Mouse (Mus musculus) MEL (cell line): ENCODE data around the gene Srgap3. TPM values are rescaled to one million over a fixed set of nuclear protein-coding genes. Genes with fewer than 3 reads are reported as not detected.
A peak's percentile ranks its signal among the peaks of the same experiment; 100 is the strongest.

Experiments used
- DNase-seq: peaks from one replicate; pipeline ENCODE4 v3.0.0; 2011; ENCODE audit warnings: low read depth, low spot score
- H3K27ac ChIP-seq: 2 replicates; pipeline ENCODE4 v1.5.1; 2012; ENCODE audit warnings: low read depth, mild to moderate bottlenecking, control low read depth, low read length, moderate library complexity; ENCODE audit not compliant: control insufficient read depth
- H3K27me3 ChIP-seq, 2 experiments: fragments of 150-350 bp in 1 of 2; sonication (generic) in 1 of 2; 2 replicates each; pipeline ENCODE4 v1.6.1; 2012; ENCODE audit warnings: low read length in 2 of 2, mild to moderate bottlenecking in 2 of 2, improper control_type of control experiment in 1 of 2, moderate library complexity in 1 of 2; ENCODE audit not compliant: insufficient read depth in 2 of 2, control insufficient read depth in 1 of 2
- H3K36me3 ChIP-seq, 2 experiments: 2 replicates each; pipeline ENCODE4 v1.6.1; 2012 to 2014; ENCODE audit warnings: low read length in 2 of 2, improper control_type of control experiment in 1 of 2, inconsistent platforms in 1 of 2, mild to moderate bottlenecking in 1 of 2; ENCODE audit not compliant: insufficient read depth in 2 of 2, control insufficient read depth in 1 of 2
- H3K4me1 ChIP-seq, 2 experiments: fragments of 150-350 bp in 1 of 2; sonication (generic) in 1 of 2; 2 replicates each; pipeline ENCODE4 v1.6.1; 2012; ENCODE audit warnings: low read length in 2 of 2, improper control_type of control experiment in 1 of 2, mild to moderate bottlenecking in 1 of 2; ENCODE audit not compliant: insufficient read depth in 2 of 2, control insufficient read depth in 1 of 2
- H3K4me3 ChIP-seq, 2 experiments: fragments of 150-350 bp in 1 of 2; sonication (generic) in 1 of 2; 2 replicates each; pipeline ENCODE4 v1.5.1; 2012; ENCODE audit warnings: low read depth in 2 of 2, low read length in 2 of 2, mild to moderate bottlenecking in 2 of 2, moderate library complexity in 2 of 2, control low read depth in 1 of 2, improper control_type of control experiment in 1 of 2; ENCODE audit not compliant: control insufficient read depth in 1 of 2, insufficient read depth in 1 of 2
- H3K79me2 ChIP-seq: 2 replicates; pipeline ENCODE4 v1.6.1; 2012; ENCODE audit warnings: mild to moderate bottlenecking, low read length, moderate library complexity; ENCODE audit not compliant: control insufficient read depth, poor library complexity, insufficient read depth
- H3K9ac ChIP-seq: 2 replicates; pipeline ENCODE4 v1.6.1; 2012; ENCODE audit warnings: low read depth, mild to moderate bottlenecking, control low read depth, low read length, moderate library complexity; ENCODE audit not compliant: control insufficient read depth, poor library complexity, severe bottlenecking
- H3K9me3 ChIP-seq: fragments of 150-350 bp; sonication (generic); replicated peaks from 2 replicates; pipeline ENCODE4 v1.6.1; 2012; ENCODE audit warnings: mild to moderate bottlenecking, low read length, improper control_type of control experiment, moderate library complexity; ENCODE audit not compliant: insufficient read depth
- CTCF ChIP-seq, 3 experiments: IDR thresholded peaks in 2 of 3; conservative IDR thresholded peaks in 1 of 3; 2 replicates each; pipeline ENCODE4 v1.5.1; 2011 to 2012; ENCODE audit warnings: low read length in 3 of 3, low read depth in 2 of 3, mild to moderate bottlenecking in 2 of 3, improper control_type of control experiment in 1 of 3, inconsistent platforms in 1 of 3, mixed read lengths in 1 of 3, moderate library complexity in 1 of 3; ENCODE audit not compliant: control insufficient read depth in 1 of 3, insufficient read depth in 1 of 3, poor library complexity in 1 of 3, severe bottlenecking in 1 of 3
- EP300 ChIP-seq, 2 experiments: IDR thresholded peaks; 2 replicates each; pipeline ENCODE4 v1.6.1; 2011; ENCODE audit warnings: improper control_type of control experiment in 2 of 2, low read length in 2 of 2, low read depth in 1 of 2, mild to moderate bottlenecking in 1 of 2
- GATA1 ChIP-seq: IDR thresholded peaks from 2 replicates; pipeline ENCODE4 v1.6.1; 2011; ENCODE audit warnings: low read depth, low read length, improper control_type of control experiment
- JUND ChIP-seq: IDR thresholded peaks from 2 replicates; pipeline ENCODE4 v1.6.1; 2011; ENCODE audit warnings: low read depth, mild to moderate bottlenecking, improper control_type of control experiment, low read length
- KAT2A ChIP-seq: conservative IDR thresholded peaks from 2 replicates; pipeline ENCODE4 v1.6.1; 2012; ENCODE audit warnings: low read depth, low read length, improper control_type of control experiment, inconsistent platforms
- MAFK ChIP-seq: IDR thresholded peaks from 2 replicates; pipeline ENCODE4 v1.6.1; 2011; ENCODE audit warnings: low read depth, mild to moderate bottlenecking, low read length, improper control_type of control experiment, borderline replicate concordance
- MAX ChIP-seq: IDR thresholded peaks from 2 replicates; pipeline ENCODE4 v1.6.1; 2011; ENCODE audit warnings: low read length, improper control_type of control experiment
- MAZ ChIP-seq: IDR thresholded peaks from 2 replicates; pipeline ENCODE4 v1.6.1; 2012; ENCODE audit warnings: low read depth, mild to moderate bottlenecking, inconsistent platforms, low read length, improper control_type of control experiment
- MXI1 ChIP-seq: IDR thresholded peaks from 2 replicates; pipeline ENCODE4 v1.6.1; 2011; ENCODE audit warnings: mild to moderate bottlenecking, low read depth, low read length, improper control_type of control experiment
- MYB ChIP-seq: IDR thresholded peaks from 2 replicates; pipeline ENCODE4 v1.6.1; 2011; ENCODE audit warnings: mild to moderate bottlenecking, low read depth, low read length, improper control_type of control experiment
- NELFE ChIP-seq: IDR thresholded peaks from 2 replicates; pipeline ENCODE4 v1.6.1; 2011; ENCODE audit warnings: low read depth, low read length, improper control_type of control experiment
- POLR2A ChIP-seq, 2 experiments: IDR thresholded peaks; 2 replicates each; pipeline ENCODE4 v1.6.1; 2011 to 2012; ENCODE audit warnings: low read length in 2 of 2, mild to moderate bottlenecking in 2 of 2, control low read depth in 1 of 2, improper control_type of control experiment in 1 of 2, low read depth in 1 of 2, moderate library complexity in 1 of 2; ENCODE audit not compliant: control insufficient read depth in 1 of 2, insufficient read depth in 1 of 2, poor library complexity in 1 of 2
- POLR2AphosphoS5 ChIP-seq: IDR thresholded peaks from 2 replicates; pipeline ENCODE4 v1.6.1; 2012; ENCODE audit warnings: low read depth, borderline replicate concordance, mild to moderate bottlenecking, inconsistent platforms, low read length, moderate library complexity, mixed read lengths
- RAD21 ChIP-seq: IDR thresholded peaks from 2 replicates; pipeline ENCODE4 v1.6.1; 2011; ENCODE audit warnings: mild to moderate bottlenecking, low read depth, low read length, improper control_type of control experiment
- SIN3A ChIP-seq: IDR thresholded peaks from 2 replicates; pipeline ENCODE4 v1.6.1; 2012; ENCODE audit warnings: low read length, improper control_type of control experiment, inconsistent platforms
- SMC3 ChIP-seq: IDR thresholded peaks from 2 replicates; pipeline ENCODE4 v1.6.1; 2011; ENCODE audit warnings: low read depth, low read length, improper control_type of control experiment
- TBP ChIP-seq: IDR thresholded peaks from 2 replicates; pipeline ENCODE4 v1.8.0; 2011; ENCODE audit warnings: low read depth, low read length, improper control_type of control experiment
- TCF12 ChIP-seq: IDR thresholded peaks from 2 replicates; pipeline ENCODE4 v1.6.1; 2014; ENCODE audit warnings: low read depth, mild to moderate bottlenecking, inconsistent platforms, low read length, improper control_type of control experiment, moderate library complexity
- USF1 ChIP-seq: IDR thresholded peaks from 2 replicates; pipeline ENCODE4 v1.6.1; 2014; ENCODE audit warnings: low read depth, mild to moderate bottlenecking, inconsistent platforms, low read length, improper control_type of control experiment, moderate library complexity
- USF2 ChIP-seq, 2 experiments: IDR thresholded peaks; 2 replicates each; pipeline ENCODE4 v1.6.1; 2011 to 2012; ENCODE audit warnings: improper control_type of control experiment in 2 of 2, low read length in 2 of 2, borderline replicate concordance in 1 of 2, inconsistent platforms in 1 of 2, low read depth in 1 of 2, mild to moderate bottlenecking in 1 of 2; ENCODE audit not compliant: insufficient read depth in 1 of 2
- ZKSCAN1 ChIP-seq: IDR thresholded peaks from 2 replicates; pipeline ENCODE4 v1.6.1; 2012; ENCODE audit warnings: low read depth, mild to moderate bottlenecking, inconsistent platforms, low read length, improper control_type of control experiment, moderate library complexity
- ZNF384 ChIP-seq: IDR thresholded peaks from 2 replicates; pipeline ENCODE4 v1.6.1; 2012; ENCODE audit warnings: low read depth, mild to moderate bottlenecking, inconsistent platforms, low read length, improper control_type of control experiment
- polyA plus RNA-seq, 2 experiments: library from polyadenylated mRNA; stranded (reverse) in 1 of 2; unstranded in 1 of 2; fragments of >175 nt in 1 of 2; fragments of >200 nt in 1 of 2; gene quantifications; 2 replicates each; pipeline versions ENCODE4 v1.2.1 to v1.2.4; 2012; ENCODE audit warnings: low replicate concordance in 2 of 2, low read depth in 1 of 2; ENCODE audit not compliant: insufficient read length in 2 of 2, insufficient read depth in 1 of 2, missing spikeins in 1 of 2
- total RNA-seq: library from RNA; depleted of rRNA; stranded (reverse); fragments of 300-350 nt; gene quantifications from 2 replicates; pipeline ENCODE4 v1.2.3, GENCODE M21; 2012

Srgap3 gene
- total and polyA plus RNA-seq, 3 experiments = 0.31 to 0.75 TPM; not detected in 1

DNA sequence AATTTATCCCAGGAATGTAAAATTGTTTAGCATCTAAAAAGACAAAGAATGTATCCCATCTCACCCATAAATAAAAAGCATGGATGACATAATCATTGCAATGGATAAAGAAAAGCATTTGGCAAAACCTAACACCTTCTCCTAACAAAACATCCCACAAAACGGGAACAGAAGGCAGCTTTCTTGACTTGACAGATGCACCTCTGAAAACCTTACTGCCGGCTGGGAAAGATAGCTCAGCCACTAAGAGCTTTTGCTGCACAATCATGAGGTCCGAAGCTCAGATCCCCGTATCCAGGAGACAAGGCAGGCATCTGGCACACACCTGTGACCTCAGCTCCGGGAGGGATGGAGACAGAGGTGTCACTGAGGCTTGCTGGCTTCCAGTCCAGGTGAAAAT lies 213.1 kb downstream of the Srgap3 start:
- no peak for TF ChIP-seq POLR2AphosphoS5
- TF ChIP-seq NELFE = no peak
- no peak for TF ChIP-seq ZKSCAN1
- no peak for TF ChIP-seq MAFK
- TF ChIP-seq USF1 = no peak
- no peak for TF ChIP-seq POLR2A (IDR thresholded peaks at IDR 0.05; ENCODE audit: control insufficient read depth in 1 of 2, insufficient read depth in 1 of 2, low read depth in 1 of 2, low read length in 2 of 2, poor library complexity in 1 of 2)
- no peak for TF ChIP-seq MAZ
- no peak for DNase-seq
- Histone ChIP-seq H3K79me2 (no peaks in the 10 kb centered on the region), H3K9me3 (no peaks in the 10 kb centered on the region), H3K27me3 (no peaks in the 10 kb centered on the region), H3K36me3 (no peaks in the 10 kb centered on the region), H3K4me1 (no peaks in the 10 kb centered on the region), H3K9ac (no peak overlapping the region), H3K27ac (no peak overlapping the region), H3K4me3 (no peak overlapping the region)

DNA sequence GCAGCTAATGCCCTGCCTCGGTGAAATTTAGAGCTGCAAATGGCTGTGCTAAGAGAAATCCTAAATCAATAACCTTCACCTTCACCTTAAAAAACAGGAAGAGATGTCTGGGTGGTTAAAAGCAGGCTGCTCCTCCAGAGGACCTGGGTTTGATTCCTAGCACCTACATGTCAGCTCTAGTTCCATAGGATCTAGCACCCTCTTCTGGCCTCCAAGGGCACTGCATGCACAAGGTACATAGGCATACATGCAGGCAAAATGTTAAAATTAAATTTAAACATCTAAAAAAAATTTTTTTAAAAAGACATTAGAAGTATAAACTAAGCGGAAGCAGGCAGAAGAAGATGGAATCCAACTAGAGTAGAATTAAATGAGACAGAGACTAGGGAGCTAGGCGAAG lies 214.6 kb downstream of the Srgap3 start:
- H3K4me3 ChIP-seq = no peak overlapping the region
- H3K36me3 ChIP-seq = no peaks in the 10 kb centered on the region
- no peaks in the 10 kb centered on the region for H3K27me3 ChIP-seq
- H3K79me2 ChIP-seq = no peaks in the 10 kb centered on the region
- H3K4me1 ChIP-seq = no peaks in the 10 kb centered on the region
- H3K9me3 ChIP-seq = no peaks in the 10 kb centered on the region
- TF ChIP-seq MYB (no peak), MAX (no peak), USF2 (IDR thresholded peaks at IDR 0.05; ENCODE audit: borderline replicate concordance in 1 of 2, insufficient read depth in 1 of 2, low read depth in 1 of 2, low read length in 2 of 2) (no peak), CTCF (IDR thresholded peaks at IDR 0.05 in 2 of 3, conservative IDR thresholded peaks at IDR 0.05 in 1 of 3; ENCODE audit: control insufficient read depth in 1 of 3, insufficient read depth in 1 of 3, low read depth in 2 of 3, low read length in 3 of 3, poor library complexity in 1 of 3, severe bottlenecking in 1 of 3) (peak; percentile 34 to 45 (median 42); a peak in 5 of 6 replicates), KAT2A (no peak), RAD21 (peak; percentile 20), SMC3 (peak; percentile 26; the same call in 1 of the 2 replicates)
- TF ChIP-seq, all 39 proteins: peak for 3
- Histone ChIP-seq H3K27ac (no peak overlapping the region), H3K9ac (no peak overlapping the region)
- peak; percentile 25 for DNase-seq

DNA sequence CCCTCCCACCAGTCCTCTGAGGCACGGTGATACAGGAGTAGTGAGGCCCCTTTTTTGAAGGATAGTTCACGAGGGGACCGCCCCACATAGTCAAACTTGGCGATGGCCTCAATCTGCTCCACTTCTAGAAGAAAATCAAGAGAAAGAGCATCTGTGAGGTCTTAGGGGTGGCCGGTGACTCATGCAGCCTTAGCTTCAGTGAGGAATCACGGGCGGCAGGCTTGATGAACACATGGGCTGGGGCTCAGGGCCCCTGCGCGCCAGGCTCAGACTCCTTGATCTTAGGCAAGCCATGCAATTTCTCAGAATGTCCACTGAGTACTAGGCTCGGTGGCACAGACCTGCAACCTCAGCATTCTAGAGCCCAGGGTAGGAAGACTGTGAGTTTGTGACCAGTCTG lies 215.7 kb downstream of the Srgap3 start:
- Histone ChIP-seq H3K4me3 (no peak overlapping the region), H3K36me3 (no peaks in the 10 kb centered on the region), H3K27ac (no peak overlapping the region), H3K4me1 (no peaks in the 10 kb centered on the region), H3K79me2 (no peaks in the 10 kb centered on the region), H3K9me3 (no peaks in the 10 kb centered on the region), H3K9ac (no peak overlapping the region), H3K27me3 (no peaks in the 10 kb centered on the region)
- no peak for TF ChIP-seq SIN3A
- TF ChIP-seq MXI1 = no peak
- TF ChIP-seq TBP = no peak
- TF ChIP-seq JUND = no peak
- TF ChIP-seq ZNF384 = no peak
- no peak for TF ChIP-seq EP300 (IDR thresholded peaks at IDR 0.05; ENCODE audit: low read depth in 1 of 2, low read length in 2 of 2)
- TF ChIP-seq GATA1 = no peak
- no peak for TF ChIP-seq TCF12
- no peak for DNase-seq
